Comparison of ENCODE assay signal across 14 mouse cellular contexts in the genomic region with DNA sequence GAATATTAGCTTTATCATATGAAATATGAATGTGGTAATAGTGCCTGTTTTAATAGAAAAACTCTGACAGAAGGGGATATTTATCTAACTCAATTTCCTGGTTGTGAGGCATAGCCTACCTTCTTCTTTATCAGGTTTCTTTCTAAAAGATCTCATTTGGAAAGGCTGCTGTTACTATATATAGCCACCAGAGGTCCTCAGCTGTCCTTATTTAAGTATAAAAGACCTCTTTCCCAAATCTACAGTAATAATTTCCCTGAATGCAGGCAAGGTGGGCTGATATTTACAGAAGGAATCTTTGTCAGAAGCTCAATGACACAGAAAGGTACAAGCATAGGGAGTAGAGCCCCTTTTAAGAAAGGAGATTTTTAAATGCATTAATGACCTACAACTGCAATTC. TPM values are rescaled to one million over a fixed set of nuclear protein-coding genes. Genes with fewer than 3 reads are reported as not detected.
DNase-seq lines count a peak whose midpoint lies in the region; TF ChIP-seq lines count a peak whose summit lies in the region.
"Had no signal": no experiment of that assay in that cellular context is flagged by ENCODE, and none has a peak within 500 bp of the region (broad histone marks: within the 10 kb centered on the region; RNA-seq: fewer than 3 reads in every experiment).

No protein-coding gene starts in this region.

- dilution Hi-C loops in CH12.LX (cut with MboI; ENCODE audit: extremely low pct_ligation_motif_present, extremely low pct_unique_long_range_greater_than_20kb, low sequenced_read_pairs), result no loop called here

- in situ Hi-C loops in CH12.LX (cut with MboI; ENCODE audit: low pct_ligation_motif_present, low pct_unique_long_range_greater_than_20kb, low sequenced_read_pairs), result no loop called here

- peak; percentile 47 for DNase-seq in embryo, embryonic 10.5 days (ENCODE audit: low spot score)
- DNase-seq in embryo, embryonic 10 days (ENCODE audit: low spot score), result no peak
- DNase-seq in layer of hippocampus, adult 2 months (ENCODE audit: low spot score in 2 of 2), result no peak
- DNase-seq in layer of hippocampus, postnatal 25 days (ENCODE audit: extremely low spot score in 1 of 2, low spot score in 1 of 2), result no peak
- peak; percentile 20 for DNase-seq in CH12.LX (ENCODE audit: extremely low read depth)
- peak; percentile 5 for DNase-seq in embryo, embryonic 11.5 days (ENCODE audit: low read depth, low spot score)
- no peak for DNase-seq in adrenal gland, postnatal 14 days
- no peak for DNase-seq in urinary bladder, adult 18-20 months (ENCODE audit: low spot score in 2 of 2)
- DNase-seq: kidney, adult 11 months had no signal

- no peak overlapping the region for H3K27ac ChIP-seq in layer of hippocampus, adult 2 months
- no peak overlapping the region for H3K27ac ChIP-seq in CH12.LX (ENCODE audit: insufficient read depth, low read depth)
- H3K27ac ChIP-seq: embryonic facial prominence, embryonic 13.5 days; midbrain, embryonic 12.5 days had no signal

- no peaks in the 10 kb centered on the region for H3K9me3 ChIP-seq in CH12.LX (replicated peaks; ENCODE audit: low read length)
- H3K9me3 ChIP-seq: embryonic facial prominence, embryonic 13.5 days; midbrain, embryonic 12.5 days had no signal

- no peak overlapping the region for H3K4me3 ChIP-seq in layer of hippocampus, adult 2 months
- H3K4me3 ChIP-seq in CH12.LX (replicated peaks in 1 of 3; ENCODE audit: low read depth in 2 of 3, low read length in 2 of 3, poor library complexity in 1 of 3), result no peak overlapping the region
- H3K4me3 ChIP-seq: embryonic facial prominence, embryonic 13.5 days; midbrain, embryonic 12.5 days had no signal

- peak; percentile 45 for TF ChIP-seq RAD21 in CH12.LX (IDR thresholded peaks at IDR 0.05; ENCODE audit: low read depth, low read length)

- no peaks in the 10 kb centered on the region for H3K79me2 ChIP-seq in CH12.LX (replicated peaks; ENCODE audit: control insufficient read depth, extremely low read depth, insufficient read depth, poor library complexity, severe bottlenecking)

- H3K27me3 ChIP-seq in CH12.LX (replicated peaks), result no peaks in the 10 kb centered on the region
- H3K27me3 ChIP-seq: midbrain, embryonic 12.5 days had no signal

- H3K4me2 ChIP-seq in CH12.LX (ENCODE audit: insufficient read depth, low read depth, poor library complexity, severe bottlenecking), result no peak overlapping the region
- H3K4me2 ChIP-seq: embryonic facial prominence, embryonic 13.5 days; midbrain, embryonic 12.5 days had no signal

- TF ChIP-seq CTCF in layer of hippocampus, adult 2 months (conservative IDR thresholded peaks at IDR 0.05), result peak; percentile 82
- peak; percentile 20 to 52; a peak in 2 of 4 replicates for TF ChIP-seq CTCF in CH12.LX (conservative IDR thresholded peaks at IDR 0.05 in 1 of 2, IDR thresholded peaks at IDR 0.05 in 1 of 2; ENCODE audit: low read depth in 2 of 2, low read length in 2 of 2)

- TF ChIP-seq POLR2A in CH12.LX (IDR thresholded peaks at IDR 0.05; ENCODE audit: low read depth, low read length), result no peak

- H3K9ac ChIP-seq in CH12.LX (ENCODE audit: insufficient read depth, low read depth), result no peak overlapping the region
- H3K9ac ChIP-seq: embryonic facial prominence, embryonic 13.5 days; midbrain, embryonic 12.5 days had no signal

- no peaks in the 10 kb centered on the region for H3K4me1 ChIP-seq in CH12.LX (ENCODE audit: control insufficient read depth in 1 of 2, insufficient read depth in 2 of 2)
- H3K4me1 ChIP-seq: embryonic facial prominence, embryonic 13.5 days; midbrain, embryonic 12.5 days had no signal

- no peaks in the 10 kb centered on the region for H3K36me3 ChIP-seq in CH12.LX (replicated peaks in 1 of 2; ENCODE audit: control insufficient read depth in 1 of 2, insufficient read depth in 1 of 2, low read length in 1 of 2)
- H3K36me3 ChIP-seq: embryonic facial prominence, embryonic 13.5 days; midbrain, embryonic 12.5 days had no signal

- TF ChIP-seq EP300 in CH12.LX (IDR thresholded peaks at IDR 0.05; ENCODE audit: low read length), result no peak

TF ChIP-seq in CH12.LX, 34 proteins besides CTCF, POLR2A, EP300 and RAD21:
- no peak for TF ChIP-seq USF1 (IDR thresholded peaks at IDR 0.05; ENCODE audit: low read depth, low read length)
- no peak for TF ChIP-seq IRF4 (IDR thresholded peaks at IDR 0.05; ENCODE audit: low read depth, low read length)
- peak; percentile 5; the same call in 1 of the 2 replicates for TF ChIP-seq SMC3 (IDR thresholded peaks at IDR 0.05; ENCODE audit: low read depth, low read length)
- TF ChIP-seq MAX (IDR thresholded peaks at IDR 0.05; ENCODE audit: low read length), result no peak
- no peak for TF ChIP-seq ZKSCAN1 (IDR thresholded peaks at IDR 0.05; ENCODE audit: borderline replicate concordance, low read depth, low read length)

RNA-seq across cellular contexts. Expression of a gene that starts 39.2 kb away (rescaled TPM):
- total RNA-seq in layer of hippocampus, adult 2 months (2021), result not detected
- total RNA-seq in layer of hippocampus, postnatal 25 days (2021), result not detected
- total RNA-seq in CH12.LX (2012; rRNA removed), result not detected in 2 replicates
- total RNA-seq in CH12.LX (2014; rRNA removed), result not detected in 2 replicates
- polyA plus RNA-seq in CH12.LX (2012; ENCODE audit: insufficient read length, low read depth), result 0.20 and 0.26 TPM in 2 replicates
- not detected in 2 replicates for total RNA-seq in adrenal gland, postnatal 14 days (2021)
- total RNA-seq: adrenal gland, postnatal 36 days had no signal
- polyA plus RNA-seq: embryonic facial prominence, embryonic 13.5 days; limb, embryonic 11.5 days; midbrain, embryonic 12.5 days; stomach, embryonic 16.5 days had no signal

Comparison
In these comparisons a context has a peak if more than half of its experiments do, and no peak if none do; other contexts are left out.
1. DNase-seq: peak in embryo, embryonic 10.5 days (single experiment), CH12.LX (single experiment) and embryo, embryonic 11.5 days (single experiment); none in embryo, embryonic 10 days (single experiment), layer of hippocampus, adult 2 months (0 of 2), layer of hippocampus, postnatal 25 days (0 of 2), adrenal gland, postnatal 14 days (single experiment) and urinary bladder, adult 18-20 months (0 of 2).